Mouse (Mus musculus) lung, adult 2 months (tissue): ENCODE measurements at regions not wholly inside any gene's neighbourhood (a gene's known extent, or its start where the extent isn't known, plus 50 kb on each side); places are given as distances from the start of the nearest gene placed in this dataset.

ENCODE experiments used
- CTCF ChIP-seq: fragments of 200-500 bp; IDR thresholded peaks from 2 replicates; pipeline ENCODE4 v1.5.1; 2011; ENCODE audit warnings: mild to moderate bottlenecking, low read length, control low read depth; ENCODE audit not compliant: insufficient read depth
- POLR2A ChIP-seq: fragments of 200-500 bp; IDR thresholded peaks from 2 replicates; pipeline ENCODE4 v1.6.1; 2011; ENCODE audit warnings: low read depth, mild to moderate bottlenecking, control low read depth, low read length, borderline replicate concordance; ENCODE audit errors: extremely low read depth

GRCm38 (mm10) chr8:126728135-126728534 lies 134.3 kb upstream of the Irf2bp2 start:
- TF ChIP-seq POLR2A (no peak), CTCF (no peak)
